Mouse (Mus musculus) hindbrain, embryonic 14.5 days (tissue): ENCODE data around the gene Mreg. TPM values are rescaled to one million over a fixed set of nuclear protein-coding genes. Genes with fewer than 3 reads are reported as not detected.
A peak's percentile ranks its signal among the peaks of the same experiment; 100 is the strongest.

Source experiments
- ATAC-seq: fragments of 200-750 bp; cut with Nextera tagmentation; 2 replicates; pipeline ENCODE4 v1.8.0; 2017; ENCODE audit warnings: moderate number of reproducible peaks, mild to moderate bottlenecking, moderate TSS enrichment, moderate library complexity; ENCODE audit not compliant: low FRiP score
- DNase-seq: peaks from one replicate; pipeline ENCODE4 v3.0.0-alpha.2; 2015; ENCODE audit warnings: low spot score
- H3K27ac ChIP-seq: fragments of 300-500 bp; sonication (generic); 2 replicates; pipeline ENCODE4 v1.5.1; 2014; ENCODE audit warnings: mild to moderate bottlenecking, moderate library complexity
- H3K27me3 ChIP-seq: fragments of 300-500 bp; sonication (generic); 2 replicates; pipeline ENCODE4 v1.6.1; 2014; ENCODE audit warnings: mild to moderate bottlenecking, low read length, mixed read lengths; ENCODE audit not compliant: control insufficient read depth, insufficient read depth
- H3K36me3 ChIP-seq: fragments of 300-500 bp; sonication (generic); replicated peaks from 2 replicates; pipeline ENCODE4 v1.6.1; 2014; ENCODE audit not compliant: control insufficient read depth, insufficient read depth
- H3K4me1 ChIP-seq: fragments of 300-500 bp; sonication (generic); replicated peaks from 2 replicates; pipeline ENCODE4 v1.6.1; 2014; ENCODE audit warnings: antibody characterized with exemption, low read length, mixed read lengths; ENCODE audit not compliant: control insufficient read depth, insufficient read depth
- H3K4me2 ChIP-seq: fragments of 300-500 bp; sonication (generic); replicated peaks from 2 replicates; pipeline ENCODE4 v1.6.1; 2014; ENCODE audit warnings: mild to moderate bottlenecking, moderate library complexity
- H3K4me3 ChIP-seq: fragments of 300-500 bp; sonication (generic); replicated peaks from 2 replicates; pipeline ENCODE4 v1.5.1; 2014; ENCODE audit warnings: mild to moderate bottlenecking, low read length
- H3K9ac ChIP-seq: fragments of 300-500 bp; sonication (generic); 2 replicates; pipeline ENCODE4 v1.6.1; 2014
- H3K9me3 ChIP-seq: fragments of 300-500 bp; sonication (generic); 2 replicates; pipeline ENCODE4 v1.6.1; 2016; ENCODE audit warnings: low read length; ENCODE audit not compliant: control insufficient read depth
- WGBS: fragments of 180-500 bp; shearing (Covaris S2); extraction: QIAGEN DNeasy Blood & Tissue Kit; methylation state at CpG from one replicate; pipeline ENCODE4 v1.1.7; 2014; 5-methylcytosine and 5-hydroxymethylcytosine counted together
- polyA plus RNA-seq: library from polyadenylated mRNA; unstranded; fragments of >200 nt; fragmentation: Nextera tagmentation; extraction: Ambion mirVana; gene quantifications from 2 replicates; pipeline ENCODE4 v1.2.1, GENCODE M21; 2014

Gene Mreg
- polyA plus RNA-seq, 1 experiment from 2014 or later, result 2.7 TPM

DNA sequence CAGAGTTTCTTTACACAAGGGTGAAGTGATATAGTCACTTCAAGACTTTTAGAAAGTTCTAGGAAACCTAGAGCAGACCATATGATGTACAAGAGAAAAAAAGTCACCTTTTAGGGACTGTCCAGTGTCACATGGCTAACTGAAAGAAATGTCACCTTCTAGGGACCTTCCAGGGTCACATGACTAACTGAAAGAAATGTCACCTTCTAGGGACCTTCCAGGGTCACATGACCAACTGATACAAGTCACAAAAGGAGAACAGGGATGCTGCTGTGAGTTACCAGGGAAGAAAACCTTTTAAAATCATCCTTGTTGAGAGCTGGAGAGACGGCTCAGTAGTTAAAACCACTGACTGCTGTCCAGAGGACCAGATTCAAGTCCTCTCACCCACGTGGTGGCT, 10.0 kb downstream of the Mreg start:
- Histone ChIP-seq H3K36me3 (no peaks in the 10 kb centered on the region), H3K4me2 (no peak overlapping the region), H3K4me3 (no peak overlapping the region), H3K27me3 (no peaks in the 10 kb centered on the region), H3K9ac (no peak overlapping the region), H3K27ac (no peak overlapping the region), H3K4me1 (0 out of 2 replicates have a peak, but pooled peaks cover 3% of the 10 kb centered on the region), H3K9me3 (no peaks in the 10 kb centered on the region)
- DNase-seq (no peak), ATAC-seq (no peak)
- 73% methylated on average over 2 of the region's 2 CpGs for WGBS

DNA sequence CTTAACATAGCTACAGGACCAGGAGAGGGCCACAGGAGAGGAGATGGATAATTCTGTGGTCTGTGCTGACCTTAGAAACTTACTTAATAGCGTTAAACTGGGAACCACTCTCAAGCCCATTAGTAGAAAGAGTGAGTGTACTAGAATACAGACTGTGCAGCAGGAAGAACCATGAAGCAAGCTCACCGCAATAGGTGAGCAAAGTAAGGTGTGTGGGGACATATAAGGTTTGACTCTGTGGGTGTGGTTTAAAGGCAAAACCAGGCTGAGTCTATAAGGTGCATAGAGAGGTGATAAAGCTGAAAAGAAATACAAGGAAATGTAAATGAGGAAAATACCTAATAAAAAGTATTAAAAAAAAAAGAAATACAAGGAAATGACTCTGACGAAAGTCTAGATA, 11.0 kb downstream of the Mreg start:
- H3K4me3 ChIP-seq, result no peak overlapping the region
- WGBS, result 92% methylated on average over 3 of the region's 3 CpGs
- no peak overlapping the region for H3K4me2 ChIP-seq
- H3K4me1 ChIP-seq, result 0 out of 2 replicates have a peak, but pooled peaks cover 3% of the 10 kb centered on the region
- no peak for DNase-seq
- H3K27me3 ChIP-seq, result no peaks in the 10 kb centered on the region
- ATAC-seq, result no peak
- H3K36me3 ChIP-seq, result no peaks in the 10 kb centered on the region
- no peak overlapping the region for H3K9ac ChIP-seq
- H3K9me3 ChIP-seq, result no peaks in the 10 kb centered on the region
- H3K27ac ChIP-seq, result no peak overlapping the region

DNA sequence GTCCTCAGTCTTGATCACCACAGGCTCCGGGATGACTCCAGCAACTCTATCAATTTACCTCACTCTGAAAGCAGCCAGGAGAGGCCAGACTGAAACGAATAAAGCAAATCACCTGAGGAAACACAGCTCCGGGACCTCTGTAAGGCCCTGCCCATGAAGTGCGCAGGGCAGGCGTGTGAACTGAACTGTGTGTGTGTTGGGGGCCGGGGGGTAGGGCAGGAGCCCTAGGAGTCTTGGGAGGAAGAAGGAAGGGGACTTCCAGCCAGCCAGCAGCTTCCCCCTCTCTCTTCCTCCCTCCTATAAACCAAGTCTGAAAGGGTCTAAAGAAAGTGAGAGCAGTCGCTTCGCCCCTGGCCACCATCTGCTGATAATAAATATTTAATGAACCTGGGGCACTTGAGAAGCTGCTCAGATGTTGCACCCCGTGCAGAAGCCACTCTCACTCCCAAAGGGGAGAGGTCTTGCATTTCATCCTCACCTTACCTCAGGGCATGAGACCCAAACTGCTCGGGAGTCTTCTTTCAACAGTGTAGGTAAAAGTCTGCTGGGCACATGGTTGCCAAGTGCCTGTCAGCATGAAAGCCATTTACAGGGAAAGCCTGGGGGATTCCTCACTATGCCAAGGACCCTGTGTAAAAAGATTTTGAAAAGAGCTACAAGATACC, 13.8 kb downstream of the Mreg start:
- no peak overlapping the region for H3K4me3 ChIP-seq
- DNase-seq (no peak), ATAC-seq (peak; percentile 32; the same call in 1 of the 2 replicates)
- no peak overlapping the region for H3K4me2 ChIP-seq
- 0 out of 2 replicates have a peak, but pooled peaks cover 3% of the 10 kb centered on the region for H3K4me1 ChIP-seq
- H3K36me3 ChIP-seq, result no peaks in the 10 kb centered on the region
- H3K27me3 ChIP-seq, result no peaks in the 10 kb centered on the region
- H3K27ac ChIP-seq, result no peak overlapping the region
- no peaks in the 10 kb centered on the region for H3K9me3 ChIP-seq
- H3K9ac ChIP-seq, result no peak overlapping the region
- 51% methylated on average over 10 of the region's 10 CpGs for WGBS

DNA sequence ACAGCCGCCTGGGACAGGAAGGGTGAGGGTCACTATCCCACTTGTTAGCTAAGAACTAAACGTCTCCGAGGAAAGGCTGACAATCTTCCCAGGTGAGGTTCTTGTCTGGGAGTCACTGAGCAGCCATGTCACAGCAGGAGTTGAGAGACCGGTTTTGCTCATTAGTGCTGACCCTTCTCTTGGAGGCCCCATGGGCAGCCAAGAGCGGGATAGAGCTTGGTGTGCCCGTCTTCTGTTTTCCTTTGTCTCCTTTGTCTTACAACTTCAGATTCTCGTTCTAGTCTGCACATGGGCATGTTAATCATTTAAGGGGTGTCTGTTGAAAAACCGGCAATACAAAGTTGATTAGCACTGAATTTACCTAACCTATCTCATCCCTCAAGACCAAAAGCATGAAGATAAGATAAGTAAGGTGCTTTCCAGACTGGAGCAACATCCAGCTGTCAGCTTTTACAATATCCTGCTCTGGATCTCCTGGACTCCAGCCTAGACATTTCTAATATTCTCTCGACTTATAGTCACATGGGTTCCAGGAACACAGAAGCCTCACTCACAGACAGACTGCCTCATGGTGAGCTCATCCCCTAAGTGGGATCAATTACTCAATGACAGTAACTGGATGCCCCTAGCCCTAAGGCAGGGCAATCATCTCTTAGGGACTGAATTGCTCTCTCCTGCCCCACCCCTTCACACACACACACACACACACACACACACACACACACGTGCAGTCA, 15.3 kb downstream of the Mreg start:
- WGBS, result 73% methylated on average over 10 of the region's 10 CpGs

DNA sequence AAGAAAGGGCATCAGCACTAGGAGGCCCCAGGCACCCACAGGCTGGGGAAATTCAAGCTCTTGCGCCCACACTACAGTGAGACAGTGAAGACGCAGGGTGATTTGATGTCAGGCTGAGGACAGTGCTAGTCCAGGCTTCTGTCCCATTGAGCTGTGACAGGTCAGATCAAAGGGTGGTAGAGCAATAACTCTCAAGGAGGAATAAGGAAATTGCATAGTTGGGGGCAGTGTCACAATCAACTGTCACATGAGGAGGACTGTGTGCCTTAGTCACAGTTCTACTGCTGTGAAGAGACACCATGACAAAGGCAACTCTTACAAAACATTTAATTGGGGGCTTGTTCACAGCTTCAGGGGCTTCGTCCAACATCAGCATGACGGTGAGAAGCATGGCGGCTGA, 16.0 kb downstream of the Mreg start:
- DNase-seq, result no peak
- no peak for ATAC-seq
- Histone ChIP-seq H3K4me2 (no peak overlapping the region), H3K27me3 (no peaks in the 10 kb centered on the region), H3K27ac (no peak overlapping the region), H3K9ac (no peak overlapping the region), H3K9me3 (no peaks in the 10 kb centered on the region), H3K4me1 (0 out of 2 replicates have a peak, but pooled peaks cover 3% of the 10 kb centered on the region), H3K4me3 (no peak overlapping the region), H3K36me3 (no peaks in the 10 kb centered on the region)
- 82% methylated on average over 5 of the region's 5 CpGs for WGBS

More for the DNA sequence above, 15.3 kb downstream of the Mreg start:
- DNase-seq (no peak), ATAC-seq (no peak)
- Histone ChIP-seq H3K4me2 (no peak overlapping the region), H3K9ac (no peak overlapping the region), H3K27ac (no peak overlapping the region), H3K36me3 (no peaks in the 10 kb centered on the region), H3K4me3 (no peak overlapping the region), H3K4me1 (0 out of 2 replicates have a peak, but pooled peaks cover 3% of the 10 kb centered on the region), H3K27me3 (no peaks in the 10 kb centered on the region), H3K9me3 (no peaks in the 10 kb centered on the region)

DNA sequence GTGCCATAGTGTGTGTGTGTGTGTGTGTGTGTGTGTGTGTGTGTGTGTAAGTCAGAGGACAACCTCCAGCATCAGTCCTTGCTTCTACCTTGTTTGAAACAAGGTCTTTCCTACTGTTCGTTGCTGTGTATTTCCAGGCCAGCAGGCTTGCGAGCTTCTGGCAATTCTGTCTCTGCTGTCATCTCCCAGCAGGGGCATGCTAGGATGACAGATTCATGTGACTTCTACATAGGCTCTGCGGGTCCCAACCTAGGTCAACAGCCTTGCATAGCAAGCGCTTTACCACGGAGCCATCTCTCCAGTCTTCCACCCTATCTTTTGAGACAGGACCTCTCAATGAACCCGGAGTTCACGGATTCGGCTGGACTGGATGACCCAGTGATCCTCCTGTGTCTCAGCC, 20.7 kb downstream of the Mreg start:
- ATAC-seq, result no peak
- Histone ChIP-seq H3K4me1 (peaks cover 6% of the 10 kb centered on the region; the same call in 1 of the 2 replicates), H3K4me2 (no peak overlapping the region), H3K27me3 (no peaks in the 10 kb centered on the region), H3K9ac (no peak overlapping the region), H3K9me3 (no peaks in the 10 kb centered on the region), H3K36me3 (no peaks in the 10 kb centered on the region), H3K4me3 (no peak overlapping the region), H3K27ac (no peak overlapping the region)
- 91% methylated on average over 8 of the region's 8 CpGs for WGBS
- DNase-seq, result no peak

DNA sequence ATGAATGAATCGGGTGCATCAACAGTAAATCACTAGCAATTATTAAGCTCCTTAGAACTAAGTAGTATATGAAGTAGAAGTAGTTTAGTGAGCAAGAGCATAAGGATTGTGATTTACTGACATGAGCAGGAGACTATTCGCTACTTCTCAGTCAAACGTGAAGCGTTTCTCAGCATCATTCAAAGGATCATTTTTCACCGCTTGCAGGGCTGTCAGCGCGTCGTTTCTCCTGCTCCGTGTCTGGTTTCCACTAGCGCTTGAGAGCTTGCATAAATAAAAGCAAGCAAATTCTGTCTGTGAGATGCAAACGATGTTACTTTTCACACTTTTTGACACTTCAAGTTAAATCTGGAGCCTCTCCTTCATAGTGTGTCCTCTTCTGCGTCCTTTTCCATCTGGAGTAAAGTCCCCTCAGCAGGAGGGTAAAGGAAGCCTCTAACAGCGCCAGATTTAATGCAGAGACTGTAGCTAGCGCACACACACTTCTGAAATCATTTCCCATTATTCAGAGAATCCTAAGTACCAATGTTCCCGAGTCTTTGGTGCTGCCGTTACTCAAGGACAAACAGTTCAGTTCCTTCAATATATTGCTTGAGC, 23.9 kb downstream of the Mreg start:
- H3K27ac ChIP-seq, result no peak overlapping the region
- H3K27me3 ChIP-seq, result no peaks in the 10 kb centered on the region
- H3K4me1 ChIP-seq, result peaks cover 12% of the 10 kb centered on the region; the same call in 1 of the 2 replicates
- no peak for DNase-seq
- H3K9ac ChIP-seq, result no peak overlapping the region
- H3K36me3 ChIP-seq, result no peaks in the 10 kb centered on the region
- H3K4me3 ChIP-seq, result no peak overlapping the region
- ATAC-seq, result no peak
- 55% methylated on average over 16 of the region's 16 CpGs for WGBS
- no peaks in the 10 kb centered on the region for H3K9me3 ChIP-seq
- peak overlapping the region; percentile 13; the same call in 1 of the 2 replicates for H3K4me2 ChIP-seq

DNA sequence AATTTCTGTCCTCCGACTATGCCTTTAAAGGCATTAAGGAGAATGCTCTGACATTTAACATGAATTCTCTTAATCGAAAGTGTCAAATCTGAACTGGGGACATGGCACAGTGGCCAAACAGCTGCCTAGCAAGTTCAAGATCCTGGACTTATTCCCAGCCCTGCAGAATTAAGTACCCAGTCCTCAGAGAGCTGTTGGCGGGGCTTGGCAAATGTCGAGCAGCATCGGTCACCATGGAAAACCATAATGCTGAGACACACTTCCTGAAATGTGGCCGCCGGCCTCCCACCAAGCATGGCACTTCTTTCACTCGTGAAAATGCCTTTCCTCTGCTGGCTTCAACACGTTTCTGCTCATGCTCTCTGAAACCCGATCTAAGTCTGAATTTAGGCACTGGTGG, 24.6 kb downstream of the Mreg start:
- H3K27ac ChIP-seq, result no peak overlapping the region
- H3K36me3 ChIP-seq, result no peaks in the 10 kb centered on the region
- H3K4me2 ChIP-seq, result 0 out of 2 replicates have a peak overlapping the region, but pooled peaks have one; percentile 0
- H3K27me3 ChIP-seq, result no peaks in the 10 kb centered on the region
- no peak overlapping the region for H3K9ac ChIP-seq
- no peak for DNase-seq
- no peaks in the 10 kb centered on the region for H3K9me3 ChIP-seq
- no peak for ATAC-seq
- H3K4me3 ChIP-seq, result no peak overlapping the region
- 61% methylated on average over 10 of the region's 10 CpGs for WGBS
- peaks cover 18% of the 10 kb centered on the region; the same call in 1 of the 2 replicates for H3K4me1 ChIP-seq

DNA sequence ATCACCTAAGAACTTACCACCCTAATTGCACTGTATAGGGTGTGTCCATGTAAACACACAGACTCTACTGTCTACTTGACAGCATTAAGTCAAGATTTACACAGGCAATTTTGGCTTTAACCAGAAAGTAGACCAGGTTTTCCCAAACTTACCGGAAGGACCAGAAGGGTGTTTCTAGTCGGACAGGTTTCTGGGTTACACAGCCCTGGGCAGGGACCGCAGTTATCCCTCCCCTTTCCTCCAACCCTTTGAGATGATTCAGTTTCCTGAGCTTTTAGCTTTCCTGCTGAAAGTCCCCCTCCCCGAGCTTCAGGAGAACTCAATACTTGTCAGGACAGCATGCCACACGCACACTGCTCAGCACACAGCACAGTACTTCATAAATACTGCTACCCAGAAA, 26.0 kb downstream of the Mreg start:
- no peaks in the 10 kb centered on the region for H3K36me3 ChIP-seq
- no peaks in the 10 kb centered on the region for H3K9me3 ChIP-seq
- DNase-seq (no peak), ATAC-seq (no peak)
- no peak overlapping the region for H3K9ac ChIP-seq
- H3K27me3 ChIP-seq, result no peaks in the 10 kb centered on the region
- H3K27ac ChIP-seq, result no peak overlapping the region
- no peak overlapping the region for H3K4me2 ChIP-seq
- 90% methylated on average over 5 of the region's 5 CpGs for WGBS
- H3K4me3 ChIP-seq, result no peak overlapping the region
- peaks cover 18% of the 10 kb centered on the region; the same call in 1 of the 2 replicates for H3K4me1 ChIP-seq
